Mouse (Mus musculus) neutrophil, adult 59 days (primary cell): ENCODE measurements around the gene Itgb4. TPM values are rescaled to one million over a fixed set of nuclear protein-coding genes. Genes with fewer than 3 reads are reported as not detected.

Experiments
- total RNA-seq, 2 experiments: library from RNA; stranded (reverse); gene quantifications; 1 replicate in 1 of 2; 2 replicates in 1 of 2; pipeline ENCODE4 v1.2.4; 2023

Itgb4 gene
- total RNA-seq, result under 1 TPM in 1 of 2 experiments, not detected in 1; 0.07 TPM

DNA sequence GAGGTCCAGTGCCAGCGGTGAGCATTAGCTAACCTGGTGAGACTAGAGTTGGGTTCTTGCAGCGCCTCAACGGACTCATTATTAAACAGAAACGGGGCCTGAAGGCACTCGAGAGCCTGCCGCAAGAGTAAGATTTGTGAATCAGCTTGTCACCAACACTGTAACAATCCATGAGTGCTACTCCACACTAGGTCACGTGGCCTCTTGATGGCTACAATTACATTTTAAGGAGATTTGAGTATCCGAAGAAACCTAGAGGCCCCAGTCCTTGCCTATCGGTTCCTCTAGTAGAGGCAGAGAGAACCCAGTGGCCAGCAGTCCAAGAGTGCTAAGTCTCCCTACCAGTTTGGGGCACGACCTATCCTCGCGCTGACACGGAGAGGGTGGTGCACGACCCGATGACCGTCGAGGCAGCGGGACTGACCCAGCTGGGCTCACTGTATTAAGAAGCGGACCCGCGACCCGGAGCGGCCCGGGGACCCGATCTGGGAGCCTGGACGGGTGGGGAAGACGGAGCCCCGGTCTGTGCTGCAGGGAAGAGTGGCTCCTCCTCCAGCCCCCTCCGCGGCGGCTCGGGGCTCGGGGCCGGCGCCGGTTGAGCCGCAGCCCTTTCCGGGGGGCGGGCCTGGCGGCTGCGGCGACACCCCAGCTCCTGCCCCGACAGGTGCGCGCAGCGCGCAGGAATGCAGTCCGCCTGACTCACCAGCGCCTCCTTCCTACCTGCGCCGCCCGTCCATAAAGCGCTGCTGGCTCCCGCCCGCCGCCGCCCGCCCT, at the start of gene Itgb4:
Itgb4 (plus strand) TSS at position 401 of the 774 bp plus-strand sequence.

DNA sequence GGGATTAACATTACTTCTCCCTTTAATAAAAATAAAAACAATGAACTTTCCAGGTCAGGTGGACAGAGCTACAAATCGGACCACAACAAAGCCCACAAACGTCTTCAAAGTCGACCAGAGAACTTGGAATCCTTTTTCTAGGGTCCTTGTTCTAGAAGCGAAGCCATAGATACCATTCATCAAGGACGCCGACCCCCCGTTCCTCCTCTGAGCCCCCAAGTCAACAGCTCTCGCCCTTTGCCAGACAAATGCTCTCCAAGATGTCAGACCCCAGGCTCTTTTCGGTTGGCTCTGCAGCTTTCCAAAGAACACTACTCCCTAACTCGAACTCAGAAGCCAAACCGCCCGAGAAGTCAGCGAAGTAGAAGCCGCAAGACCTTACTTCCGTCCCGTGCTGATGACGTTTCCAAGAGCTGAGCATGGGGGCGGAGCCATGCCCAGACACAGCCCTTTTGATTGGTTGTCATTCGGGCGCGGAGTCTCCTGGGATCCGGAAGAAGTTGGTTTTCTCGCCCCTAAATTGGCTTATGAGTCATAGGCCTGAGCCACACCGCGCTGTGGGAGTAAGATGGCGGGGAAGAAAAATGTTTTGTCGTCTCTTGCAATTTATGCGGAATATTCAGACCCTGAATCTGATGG, 41.3 kb upstream of the Itgb4 start, which contains the start of the genes Sap30bp and Recql5:
Sap30bp (plus strand) TSS at position 175 of the 639 bp plus-strand sequence.
Recql5 (minus strand) TSS at position 370 of the 639 bp plus-strand sequence.

DNA sequence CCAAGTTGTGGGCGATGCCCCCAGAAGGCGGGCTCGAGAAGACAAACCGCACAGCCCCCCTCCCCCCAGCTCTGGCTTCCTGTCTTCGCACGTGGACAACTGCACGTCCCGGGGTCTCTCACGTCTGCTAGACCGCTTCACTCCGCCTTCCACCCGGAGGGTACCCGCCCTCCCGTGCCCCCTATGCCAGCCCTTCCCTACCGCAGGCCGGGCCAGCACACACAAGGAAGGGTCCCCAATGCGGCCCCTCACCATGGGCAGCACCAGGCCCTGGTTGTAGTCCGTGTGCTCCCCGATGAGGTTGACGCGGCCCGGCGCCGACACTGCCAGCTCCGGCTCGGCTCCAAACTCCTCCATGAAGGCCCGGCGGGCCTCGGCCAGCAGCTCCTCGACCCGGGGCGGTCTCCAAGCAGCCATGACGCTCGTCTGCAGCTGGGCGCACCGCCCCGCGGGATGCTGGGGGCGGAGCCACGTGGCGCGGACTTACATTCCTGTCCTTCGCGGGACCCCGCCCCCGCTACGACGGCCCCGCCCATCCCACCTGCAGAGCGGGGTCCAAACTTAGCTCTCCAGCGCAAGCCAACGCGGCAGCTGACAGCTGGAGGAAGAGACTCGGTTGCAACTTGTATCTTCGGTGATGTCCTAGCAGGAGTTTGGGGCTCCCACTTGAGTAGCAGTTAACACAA, 37.9 kb downstream of the Itgb4 start, which contains the start of gene Galk1:
Galk1 (minus strand) TSS at position 458 of the 686 bp plus-strand sequence.

DNA sequence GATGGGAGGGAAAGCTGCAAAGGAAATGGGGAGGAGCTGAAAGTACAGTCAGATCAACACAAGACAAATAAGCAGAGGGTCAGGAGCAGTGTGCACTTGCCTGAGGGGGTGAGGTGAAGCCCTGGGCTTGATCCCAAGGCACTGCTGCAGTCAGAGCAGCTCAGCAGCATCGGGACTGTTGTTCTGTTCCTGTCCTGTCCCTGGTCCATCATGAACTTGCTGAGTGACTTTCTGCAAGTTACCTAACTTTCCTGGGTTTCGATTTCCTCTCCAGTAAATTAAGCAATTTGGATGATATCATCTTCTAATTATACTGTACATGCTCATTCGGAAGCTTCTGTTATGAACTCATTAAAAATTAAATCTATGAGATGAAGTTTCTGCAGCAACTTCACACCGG, 53.2 kb downstream of the Itgb4 start, which contains the start of gene H3f3b:
H3f3b (minus strand) TSS at position 207 of the 400 bp plus-strand sequence.

DNA sequence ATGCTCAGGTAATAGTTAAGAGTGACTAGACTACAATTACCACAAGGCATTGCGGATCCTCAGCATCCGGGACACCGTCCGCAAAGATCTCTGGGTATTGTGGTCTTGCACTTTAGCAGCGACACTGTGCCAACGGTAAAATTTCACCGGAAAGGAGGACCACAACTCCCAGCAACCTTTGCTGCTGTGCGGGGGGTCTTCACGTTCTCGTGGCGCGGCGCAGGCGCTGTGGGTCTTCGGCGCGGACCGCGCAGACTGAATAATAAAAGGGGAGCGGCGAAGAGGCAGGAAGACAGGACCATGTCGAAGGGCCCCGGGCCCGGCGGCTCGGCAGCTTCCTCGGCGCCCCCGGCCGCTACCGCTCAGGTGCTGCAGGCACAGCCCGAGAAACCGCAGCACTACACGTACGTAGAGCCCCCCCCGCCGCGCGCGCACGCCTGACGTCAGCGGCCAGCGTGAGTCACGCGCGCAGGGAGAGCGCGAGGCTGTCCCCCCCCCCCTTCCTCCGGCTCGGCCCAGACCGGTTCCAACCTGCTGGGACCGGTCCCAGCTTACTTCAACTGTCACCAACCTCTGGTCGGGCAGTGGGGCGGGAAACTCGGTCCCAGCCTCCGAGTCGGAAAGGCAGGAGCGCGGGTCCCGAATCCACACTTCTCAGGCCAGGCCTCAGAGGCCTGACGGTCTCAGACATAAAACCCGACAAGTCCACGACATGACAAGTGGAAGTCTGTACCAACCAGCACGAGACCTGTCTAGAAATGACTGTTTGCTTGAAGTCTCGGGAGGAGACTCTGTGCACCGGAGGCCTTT, 55.8 kb downstream of the Itgb4 start, which contains the start of gene Unk:
Unk (plus strand) TSS at position 235 of the 810 bp plus-strand sequence.

Other genes starting within 250 kb of the Itgb4 start
- gene Tmem94, start 209.3 kb upstream of the Itgb4 start, total RNA-seq, result 10 to 100 TPM; 38.7 to 47.7 TPM
- gene Caskin2, start 161.1 kb upstream of the Itgb4 start, total RNA-seq, result 1 to 10 TPM; 1.1 to 1.8 TPM
- gene Tsen54, start 160.0 kb upstream of the Itgb4 start, total RNA-seq, result 1 to 10 TPM; 3.2 to 5.4 TPM
- 1 to 10 TPM; 4.6 to 5.2 TPM for gene Llgl2, start 150.7 kb upstream of the Itgb4 start, total RNA-seq
- gene Myo15b, start 116.3 kb upstream of the Itgb4 start, total RNA-seq, result 1 to 10 TPM; 1.2 to 1.8 TPM
- 10 to 100 TPM; 57.4 to 58.2 TPM for gene Smim5, start 74.7 kb upstream of the Itgb4 start, total RNA-seq
- 1 to 10 TPM; 5.2 to 5.3 TPM for gene Smim6, start 62.7 kb upstream of the Itgb4 start, total RNA-seq
- 10 to 100 TPM; 23.9 to 28.2 TPM for gene Sap30bp, start 41.4 kb upstream of the Itgb4 start, total RNA-seq
- gene Recql5, start 41.2 kb upstream of the Itgb4 start, total RNA-seq, result 10 to 100 TPM; 22.8 to 26.1 TPM
- 1 to 10 TPM; 8.4 to 8.5 TPM for gene Galk1, start 38.0 kb downstream of the Itgb4 start, total RNA-seq
- gene H3f3b, start 53.3 kb downstream of the Itgb4 start, total RNA-seq, result 1,000 to 10,000 TPM; 3,439 to 3,559 TPM
- gene Unk, start 55.6 kb downstream of the Itgb4 start, total RNA-seq, result 10 to 100 TPM; 23.5 to 24.4 TPM
- gene Unc13d, start 103.3 kb downstream of the Itgb4 start, total RNA-seq, result 10 to 100 TPM; 88.5 to 94.2 TPM
- gene Wbp2, start 112.3 kb downstream of the Itgb4 start, total RNA-seq, result 100 to 1,000 TPM; 160 to 163 TPM
- 1 to 10 TPM; 1.4 to 2.1 TPM for gene Trim47, start 152.5 kb downstream of the Itgb4 start, total RNA-seq
- 1 to 10 TPM; 5.8 to 8.1 TPM for gene Trim65, start 156.4 kb downstream of the Itgb4 start, total RNA-seq
- gene Mrpl38, start 164.2 kb downstream of the Itgb4 start, total RNA-seq, result 10 to 100 TPM; 14.5 to 20.1 TPM
- gene Fbf1, start 193.5 kb downstream of the Itgb4 start, total RNA-seq, result 1 to 10 TPM; 5.8 to 9.9 TPM
- 10 to 100 TPM; 32.1 to 33.1 TPM for gene Ten1, start 224.1 kb downstream of the Itgb4 start, total RNA-seq
- gene Acox1, start 224.3 kb downstream of the Itgb4 start, total RNA-seq, result 10 to 100 TPM; 29.1 to 32.8 TPM